Mouse (Mus musculus): Measurements from ENCODE around the gene Mtmr2.
"Not testable (repeated sequence)": the region's sequence is repeated elsewhere in the genome, so short reads cannot be mapped to it uniquely, and the experiment has no call there.

Mtmr2 gene

DNA sequence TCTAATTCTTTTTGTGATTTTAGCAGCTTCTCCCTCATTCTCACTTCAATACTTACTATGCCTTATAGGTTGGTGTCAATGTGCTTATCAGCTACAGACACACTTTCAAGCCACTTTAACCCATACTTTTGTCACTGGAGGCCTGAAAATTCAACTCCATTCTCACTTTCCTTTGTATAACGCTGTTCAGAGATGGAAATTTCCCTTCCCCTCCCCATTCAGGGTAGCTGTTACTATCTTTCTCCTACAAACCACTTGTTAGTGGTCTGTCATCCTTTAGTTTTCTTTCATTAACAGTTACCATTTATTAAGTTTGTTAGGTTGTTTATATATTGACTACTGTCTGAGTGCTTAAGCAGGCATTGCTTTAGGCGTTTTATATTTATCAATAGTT is at the start of gene Mtmr2:
Gene Mtmr2 (plus strand): TSS at position 7 of the 394 bp plus-strand sequence.
- DNase-seq, result no peak

- peak; percentile 33 for DNase-seq
Observed at GRCm38 (mm10) chr9:13699061-13699780, 49.0 kb upstream of the Mtmr2 start.

GRCm38 (mm10) chr9:13699781-13700116 is 48.5 kb upstream of the Mtmr2 start:
- DNase-seq, result peak; percentile 65

- DNase-seq, result peak; percentile 92
Observed at GRCm38 (mm10) chr9:13701773-13702172, 46.4 kb upstream of the Mtmr2 start.

DNA sequence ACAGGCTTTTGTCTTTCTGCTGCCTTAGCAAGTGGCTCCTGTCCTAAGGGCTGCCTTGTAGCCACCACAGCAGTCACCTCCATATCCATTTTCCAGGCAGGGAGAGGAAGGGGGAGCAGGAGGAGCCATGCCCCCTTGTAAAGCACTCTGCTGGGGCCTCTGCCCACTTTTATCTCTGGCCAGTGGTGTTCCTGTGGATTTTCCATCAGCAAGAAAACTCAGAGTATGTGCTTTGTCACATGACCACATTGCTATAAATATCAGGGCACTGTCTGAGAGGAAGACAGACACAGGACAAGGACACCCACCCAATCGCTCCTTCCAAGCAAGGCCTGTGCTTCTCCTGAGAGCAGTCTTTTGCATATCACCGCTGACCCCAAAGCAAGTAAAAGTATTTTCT is 45.1 kb upstream of the Mtmr2 start:
- DNase-seq, result peak; percentile 92

- DNase-seq, result no peak
Observed at GRCm38 (mm10) chr9:13704917-13705316, 43.3 kb upstream of the Mtmr2 start.

DNA sequence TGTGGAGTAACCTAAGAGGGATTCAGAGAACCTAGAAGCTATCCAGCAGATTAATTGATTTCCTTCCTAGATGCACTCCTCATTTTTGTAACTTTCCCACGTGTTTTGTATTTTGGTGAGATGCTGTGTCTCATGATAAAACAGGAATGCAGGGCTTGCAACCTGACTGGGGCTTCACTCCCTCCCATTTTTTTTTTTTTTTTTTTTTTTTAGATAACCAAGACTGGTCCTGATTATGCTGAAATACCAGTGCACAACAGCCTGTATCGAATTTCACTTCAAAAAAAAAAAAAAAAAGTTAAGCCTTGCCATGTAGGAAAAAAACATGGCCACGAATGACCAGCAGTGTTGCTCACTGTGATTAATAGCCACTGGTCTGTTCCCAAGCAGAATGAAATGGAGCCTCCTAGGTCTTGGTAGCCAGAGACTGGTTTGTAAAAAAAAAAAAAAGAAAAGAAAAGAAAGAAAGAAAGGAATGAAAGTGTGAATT is 41.1 kb upstream of the Mtmr2 start:
- no peak for DNase-seq

- DNase-seq, result peak; percentile 56
Observed at GRCm38 (mm10) chr9:13709436-13709835, 38.8 kb upstream of the Mtmr2 start.

DNA sequence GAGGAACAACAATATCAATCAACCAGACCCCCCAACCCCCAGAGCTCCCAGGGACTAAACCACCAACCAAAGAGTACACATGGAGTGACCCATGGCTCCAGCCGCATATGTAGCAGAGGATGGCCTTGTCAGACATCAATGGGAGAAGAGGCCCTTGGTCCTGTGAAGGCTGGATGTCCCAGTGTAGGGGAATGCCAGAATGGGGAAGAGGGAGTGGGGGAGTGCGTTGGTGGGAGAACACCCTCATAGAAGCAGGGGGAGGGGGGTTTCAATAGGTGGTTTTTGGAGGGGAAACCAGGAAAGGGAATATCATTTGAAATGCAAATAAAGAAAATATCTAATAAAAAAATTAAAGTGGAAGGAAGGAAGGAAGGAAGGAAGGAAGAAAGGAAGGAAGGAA is 32.3 kb upstream of the Mtmr2 start:
- DNase-seq, result not testable (repeated sequence)

DNA sequence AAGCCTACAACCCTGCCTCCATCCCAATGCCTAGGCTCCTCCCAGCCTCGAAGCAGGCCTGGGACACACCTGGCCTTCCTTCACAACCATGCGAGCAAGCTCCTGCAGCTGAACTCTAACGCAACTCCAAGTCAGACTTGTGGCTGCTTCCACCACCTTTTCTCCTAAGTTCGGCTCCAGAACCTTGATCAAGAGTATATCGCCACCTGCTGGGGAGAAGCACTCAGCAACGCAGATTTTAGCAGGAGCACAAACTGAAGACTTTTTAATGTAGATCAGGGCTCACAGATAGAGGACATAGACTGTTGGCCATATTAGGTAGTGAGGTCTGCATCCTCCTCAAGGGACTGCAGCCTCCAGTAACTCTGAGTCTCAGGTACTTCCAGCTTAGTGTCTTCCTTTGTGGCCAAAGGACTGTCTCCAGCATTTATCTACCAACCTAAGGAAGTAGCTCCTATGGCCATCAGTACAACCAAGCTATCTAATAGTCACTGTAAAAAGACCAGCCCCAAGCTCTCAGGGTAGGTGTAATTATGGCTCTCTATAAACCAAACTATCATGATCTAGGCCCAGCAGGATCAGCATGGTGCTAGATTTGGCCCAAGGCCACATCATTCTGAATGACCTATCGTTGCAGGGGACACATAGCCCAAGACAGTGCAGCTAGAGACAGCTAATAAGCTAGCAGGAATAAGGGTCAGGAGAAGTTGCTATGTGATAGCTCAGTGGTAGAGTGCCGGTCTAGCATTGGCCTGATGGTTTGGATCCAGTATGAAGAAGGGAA is 31.7 kb upstream of the Mtmr2 start:
- DNase-seq, result peak; percentile 93

DNA sequence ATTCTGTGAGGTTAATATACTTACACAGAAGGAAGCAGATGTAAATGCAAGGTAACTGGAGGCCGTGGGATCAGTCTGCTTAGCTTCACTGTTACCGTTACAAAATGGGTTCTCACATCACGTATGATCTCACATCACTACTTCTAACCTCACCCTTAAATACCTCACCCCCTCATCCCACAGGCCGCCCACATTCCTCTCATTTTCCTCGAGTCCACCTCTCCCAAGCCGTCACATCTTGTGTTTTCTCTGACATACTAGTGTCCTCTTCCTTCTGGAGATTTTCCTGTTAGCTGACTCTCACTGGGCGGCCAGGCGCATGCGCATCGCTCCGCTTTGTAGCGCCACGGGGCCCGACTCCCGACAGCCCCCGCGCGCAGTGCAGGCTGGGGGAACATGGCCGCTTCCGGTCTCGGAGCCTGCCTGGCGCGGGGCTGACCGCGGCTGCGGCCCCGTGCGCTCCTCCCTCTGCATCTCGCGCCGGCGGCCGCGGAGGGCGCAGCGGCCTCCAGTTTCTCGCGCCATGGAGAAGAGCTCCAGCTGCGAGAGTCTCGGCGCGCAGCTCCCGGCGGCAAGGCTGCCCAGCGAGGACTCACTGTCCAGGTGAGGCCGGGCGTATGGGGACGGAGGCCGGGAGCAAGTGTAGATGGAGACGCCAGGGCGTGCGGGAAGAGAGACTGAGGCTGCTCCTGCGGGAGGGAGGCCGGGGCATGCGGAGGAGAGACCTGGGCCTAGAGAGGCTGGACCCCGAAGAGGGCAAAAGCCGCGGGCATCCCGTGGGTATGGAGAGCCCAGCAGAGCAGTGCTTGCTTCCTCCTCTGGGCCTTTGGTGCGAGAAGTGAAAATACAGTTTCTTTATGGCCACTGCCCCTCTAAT is 826 bp downstream of the Mtmr2 start:
- DNase-seq, result peak; percentile 100

- no peak for DNase-seq
Observed at GRCm38 (mm10) chr9:13749675-13749998, 1.4 kb downstream of the Mtmr2 start.

GRCm38 (mm10) chr9:13752543-13752942 is 4.3 kb downstream of the Mtmr2 start:
- peak; percentile 87 for DNase-seq

DNA sequence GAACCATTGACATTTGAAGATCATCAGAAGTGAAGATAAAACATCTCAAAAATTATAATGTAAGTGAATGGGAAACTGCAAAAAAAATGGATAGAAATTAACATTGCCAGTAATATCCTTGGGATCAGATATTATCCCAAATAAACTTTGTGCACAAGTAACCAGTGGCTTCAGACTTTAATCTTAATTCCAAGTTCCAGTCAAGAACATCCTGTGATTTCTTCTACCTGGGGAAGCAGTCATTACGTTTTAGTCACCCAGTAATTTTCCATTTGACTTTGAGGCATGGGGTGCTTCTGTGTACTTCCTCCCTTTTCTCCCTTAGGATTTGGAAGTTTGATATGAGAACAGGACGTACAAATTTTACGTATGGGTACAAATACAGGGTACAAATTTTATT is 12.2 kb downstream of the Mtmr2 start:
- DNase-seq, result no peak

DNA sequence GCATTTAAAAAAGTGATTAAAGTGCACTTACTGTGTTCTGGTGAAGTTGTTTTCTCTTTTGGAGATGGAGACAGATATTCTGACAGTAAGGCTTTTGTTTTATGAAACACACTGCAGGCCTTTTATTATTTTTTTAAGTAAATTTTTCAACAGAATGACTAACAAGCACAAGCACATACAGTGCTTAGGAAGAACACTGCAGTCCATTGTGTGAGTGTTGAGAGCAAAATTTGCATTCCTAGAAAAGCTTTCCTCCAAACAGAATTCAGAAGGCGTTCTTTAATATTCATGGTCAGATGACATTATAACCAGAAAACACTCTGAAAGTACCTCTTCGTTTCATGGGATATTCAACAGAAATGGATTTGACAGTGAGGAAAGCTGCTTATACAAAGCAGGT is 17.4 kb downstream of the Mtmr2 start:
- no peak for DNase-seq

DNA sequence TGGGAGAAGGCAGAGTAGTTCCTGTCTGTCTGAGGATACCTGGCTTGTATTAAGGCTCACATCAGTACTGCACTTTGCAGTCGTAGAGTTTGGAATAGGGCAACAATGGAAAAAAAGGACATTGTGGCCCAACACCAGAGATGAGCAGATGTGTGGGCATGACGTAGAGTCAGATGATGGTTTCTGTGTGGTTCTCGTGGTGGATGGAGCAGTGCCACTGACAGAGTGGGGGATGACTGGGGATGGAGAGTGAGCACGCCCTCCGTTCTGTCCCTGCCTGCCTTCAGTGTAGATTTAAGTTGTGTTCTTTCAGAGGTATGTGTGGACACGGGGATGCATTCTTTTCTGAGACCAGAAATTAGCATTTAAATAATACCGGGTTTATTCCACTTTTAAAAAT is 18.4 kb downstream of the Mtmr2 start:
- peak; percentile 84 for DNase-seq

GRCm38 (mm10) chr9:13774732-13775131 is 26.5 kb downstream of the Mtmr2 start:
- DNase-seq, result peak; percentile 58

GRCm38 (mm10) chr9:13781985-13782384 is 33.8 kb downstream of the Mtmr2 start:
- DNase-seq, result peak; percentile 4

DNA sequence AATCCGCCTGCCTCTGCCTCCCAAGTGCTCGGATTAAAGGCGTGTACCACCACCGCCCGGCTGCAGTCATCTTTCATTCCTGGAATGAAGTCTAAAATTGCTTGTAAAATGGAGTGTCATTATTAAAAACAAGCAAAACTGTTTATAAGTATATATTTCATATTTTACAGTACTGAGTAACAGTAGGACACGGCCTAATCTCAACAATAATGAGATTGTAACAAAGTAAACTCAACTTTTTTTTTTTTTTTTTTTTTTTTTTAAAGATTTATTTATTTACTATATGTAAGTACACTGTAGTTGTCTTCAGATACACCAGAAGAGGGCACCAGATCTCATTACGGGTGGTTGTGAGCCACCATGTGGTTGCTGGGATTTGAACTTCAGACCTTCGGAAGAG is 42.7 kb downstream of the Mtmr2 start:
- peak; percentile 15 for DNase-seq

GRCm38 (mm10) chr9:13794302-13794701 is 46.1 kb downstream of the Mtmr2 start:
- DNase-seq, result peak; percentile 66

DNA sequence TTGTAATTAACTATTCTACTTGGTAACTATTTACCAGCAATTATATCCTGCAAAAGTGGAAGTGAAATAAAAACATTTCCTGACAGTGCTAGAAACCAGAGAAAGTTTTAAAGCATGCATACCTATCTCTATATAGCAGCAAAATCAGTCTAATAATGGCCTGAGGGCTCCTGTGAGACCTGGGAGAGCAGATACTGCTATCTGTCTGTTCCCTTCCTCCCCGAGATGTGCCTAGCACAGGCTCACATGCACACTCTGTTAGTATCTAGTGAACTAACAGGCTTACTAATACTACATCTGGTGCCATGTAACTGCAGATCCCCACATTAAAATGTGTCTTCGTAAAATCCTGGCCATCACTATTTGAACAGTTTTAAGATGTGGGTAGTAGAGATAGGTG is 46.5 kb downstream of the Mtmr2 start:
- DNase-seq, result peak; percentile 29

DNA sequence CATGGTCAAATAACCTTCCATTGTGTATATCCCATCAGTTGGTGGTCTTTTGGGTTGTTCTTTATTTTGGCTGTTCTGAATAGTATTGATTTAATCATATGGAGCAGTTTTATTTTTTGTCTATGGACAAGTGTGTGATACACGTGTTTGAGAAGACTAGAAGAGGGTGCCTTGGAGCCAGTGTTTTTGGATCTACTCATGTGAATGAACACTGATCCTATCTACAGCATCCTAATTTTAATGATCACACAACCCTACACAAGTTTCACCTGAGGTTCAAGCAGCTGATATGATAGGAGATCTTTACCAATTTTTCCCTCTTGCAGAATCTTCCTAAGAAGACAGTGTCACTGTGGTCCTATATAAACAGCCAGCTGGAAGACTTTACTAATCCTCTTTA is 56.3 kb downstream of the Mtmr2 start:
- no peak for DNase-seq

DNA sequence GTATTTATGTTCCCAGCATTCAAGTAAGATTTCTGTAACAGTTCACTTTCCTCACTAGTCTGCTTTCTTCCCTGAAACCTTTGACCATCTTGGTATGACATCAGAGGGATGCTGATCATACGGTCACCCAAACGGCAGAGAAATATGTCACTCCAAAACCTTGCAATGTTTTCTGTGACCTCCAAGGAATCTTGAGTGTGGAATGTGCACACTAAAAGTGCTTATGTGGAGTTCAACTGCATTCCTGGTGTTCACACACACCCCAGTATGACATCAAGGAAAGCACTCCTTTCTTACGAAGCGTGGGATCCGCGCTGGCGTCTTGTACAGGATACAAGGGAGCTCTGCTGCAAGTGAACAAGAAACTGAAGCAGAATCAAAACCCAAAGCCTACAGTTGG is 58.6 kb downstream of the Mtmr2 start:
- no peak for DNase-seq

DNA sequence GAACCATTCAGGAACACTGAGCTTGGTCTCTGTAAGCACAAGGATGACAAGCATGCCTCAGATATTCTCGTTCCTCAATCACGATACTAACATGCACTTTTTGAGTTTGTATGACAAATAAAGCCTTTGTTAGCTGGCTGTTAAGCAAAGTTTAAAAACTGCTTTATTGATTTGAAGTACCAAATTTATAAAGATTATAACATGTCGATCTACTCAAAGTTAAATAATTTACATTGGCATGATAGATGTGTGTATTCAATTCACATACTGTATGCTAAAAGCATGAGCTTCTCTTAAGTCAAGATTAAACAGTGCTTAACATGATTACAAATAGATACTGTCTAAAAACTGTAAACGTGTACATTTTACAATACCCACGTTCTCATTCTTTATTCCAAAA is 59.4 kb downstream of the Mtmr2 start:
- no peak for DNase-seq
